Mouse (Mus musculus) limb, embryonic 11.5 days (tissue): ENCODE measurements around the gene Nrp2. TPM values are rescaled to one million over a fixed set of nuclear protein-coding genes. Genes with fewer than 3 reads are reported as not detected.

ENCODE experiments used
- ATAC-seq: fragments of 200-750 bp; cut with Nextera tagmentation; 2 replicates; pipeline ENCODE4 v1.8.0; 2017; ENCODE audit warnings: low read depth; ENCODE audit not compliant: insufficient number of reproducible peaks, low FRiP score, low TSS enrichment
- DNase-seq: peaks from one replicate; pipeline ENCODE4 v3.0.0-alpha.2; 2015; ENCODE audit warnings: low spot score
- H3K27ac ChIP-seq: fragments of 300-500 bp; sonication (generic); replicated peaks from 2 replicates; pipeline ENCODE4 v1.5.1; 2014; ENCODE audit warnings: low read depth, mild to moderate bottlenecking, low read length
- H3K27me3 ChIP-seq: fragments of 300-500 bp; sonication (generic); 2 replicates; pipeline ENCODE4 v1.6.1; 2014; ENCODE audit warnings: mild to moderate bottlenecking, low read length, mixed read lengths; ENCODE audit not compliant: control insufficient read depth, insufficient read depth
- H3K36me3 ChIP-seq: fragments of 300-500 bp; sonication (generic); 2 replicates; pipeline ENCODE4 v1.6.1; 2014; ENCODE audit warnings: mild to moderate bottlenecking, low read length, moderate library complexity, mixed read lengths; ENCODE audit not compliant: control insufficient read depth, insufficient read depth
- H3K4me1 ChIP-seq: fragments of 300-500 bp; sonication (generic); 2 replicates; pipeline ENCODE4 v1.6.1; 2014; ENCODE audit warnings: low read length, mixed read lengths; ENCODE audit not compliant: control insufficient read depth, insufficient read depth
- H3K4me2 ChIP-seq: fragments of 300-500 bp; sonication (generic); 2 replicates; pipeline ENCODE4 v1.6.1; 2014; ENCODE audit warnings: low read depth, mild to moderate bottlenecking, moderate library complexity; ENCODE audit not compliant: severe bottlenecking
- H3K4me3 ChIP-seq: fragments of 300-500 bp; sonication (generic); 2 replicates; pipeline ENCODE4 v1.5.1; 2014; ENCODE audit warnings: low read depth, low read length
- H3K9ac ChIP-seq: fragments of 300-500 bp; sonication (generic); 2 replicates; pipeline ENCODE4 v1.6.1; 2014; ENCODE audit warnings: mild to moderate bottlenecking, low read length
- H3K9me3 ChIP-seq: fragments of 300-500 bp; sonication (generic); 2 replicates; pipeline ENCODE4 v1.6.1; 2016; ENCODE audit warnings: low read length; ENCODE audit not compliant: control insufficient read depth
- WGBS: fragments of 180-500 bp; shearing (Covaris S2); extraction: QIAGEN DNeasy Blood & Tissue Kit; methylation state at CpG from one replicate; pipeline ENCODE4 v1.1.7; 2014; 5-methylcytosine and 5-hydroxymethylcytosine counted together
- polyA plus RNA-seq: library from polyadenylated mRNA; unstranded; fragments of >200 nt; fragmentation: Nextera tagmentation; extraction: Ambion mirVana; gene quantifications from 2 replicates; pipeline ENCODE4 v1.2.1, GENCODE M21; 2014

Nrp2 gene
- polyA plus RNA-seq, 1 experiment from 2014 or later = 58.9 TPM

- Histone ChIP-seq H3K27me3 (no peaks in the 10 kb centered on the region), H3K4me3 (no peak overlapping the region), H3K4me1 (no peaks in the 10 kb centered on the region), H3K4me2 (no peak overlapping the region), H3K9me3 (no peaks in the 10 kb centered on the region), H3K9ac (no peak overlapping the region), H3K36me3 (no peaks in the 10 kb centered on the region), H3K27ac (no peak overlapping the region)
- DNase-seq (no peak), ATAC-seq (no peak)
- WGBS = 61% methylated on average over 10 of the region's 10 CpGs
Observed at GRCm38 (mm10) chr1:62827316-62827715, 124.2 kb downstream of the Nrp2 start.

- Histone ChIP-seq H3K4me3 (no peak overlapping the region), H3K4me2 (no peak overlapping the region), H3K27ac (no peak overlapping the region), H3K36me3 (no peaks in the 10 kb centered on the region), H3K9ac (no peak overlapping the region), H3K4me1 (no peaks in the 10 kb centered on the region), H3K9me3 (no peaks in the 10 kb centered on the region), H3K27me3 (no peaks in the 10 kb centered on the region)
- 11% methylated on average over 4 of the region's 4 CpGs for WGBS
- ATAC-seq = no peak
- DNase-seq = no peak
Observed at GRCm38 (mm10) chr1:62828156-62828555, 125.1 kb downstream of the Nrp2 start.

GRCm38 (mm10) chr1:62829690-62830417 is 126.8 kb downstream of the Nrp2 start:
- Histone ChIP-seq H3K4me2 (no peak overlapping the region), H3K4me1 (no peaks in the 10 kb centered on the region), H3K4me3 (no peak overlapping the region), H3K36me3 (no peaks in the 10 kb centered on the region), H3K9ac (no peak overlapping the region), H3K27me3 (no peaks in the 10 kb centered on the region), H3K9me3 (no peaks in the 10 kb centered on the region), H3K27ac (no peak overlapping the region)
- 76% methylated on average over 4 of the region's 4 CpGs for WGBS
- no peak for DNase-seq
- no peak for ATAC-seq

GRCm38 (mm10) chr1:62830418-62830769 is 127.3 kb downstream of the Nrp2 start:
- Histone ChIP-seq H3K27ac (no peak overlapping the region), H3K36me3 (no peaks in the 10 kb centered on the region), H3K4me1 (no peaks in the 10 kb centered on the region), H3K9ac (no peak overlapping the region), H3K9me3 (no peaks in the 10 kb centered on the region), H3K4me3 (no peak overlapping the region), H3K4me2 (no peak overlapping the region), H3K27me3 (no peaks in the 10 kb centered on the region)
- DNase-seq = no peak
- no peak for ATAC-seq
- WGBS = 38% methylated on average over 7 of the region's 7 CpGs

GRCm38 (mm10) chr1:62831725-62832455 is 128.8 kb downstream of the Nrp2 start:
- Histone ChIP-seq H3K9me3 (no peaks in the 10 kb centered on the region), H3K27ac (no peak overlapping the region), H3K4me3 (no peak overlapping the region), H3K4me2 (no peak overlapping the region), H3K36me3 (no peaks in the 10 kb centered on the region), H3K4me1 (no peaks in the 10 kb centered on the region), H3K27me3 (no peaks in the 10 kb centered on the region), H3K9ac (no peak overlapping the region)
- WGBS = 81% methylated on average over 6 of the region's 6 CpGs
- no peak for DNase-seq
- no peak for ATAC-seq

- ATAC-seq = no peak
- H3K4me2 ChIP-seq = no peak overlapping the region
- DNase-seq = no peak
- 89% methylated on average over 1 of the region's 1 CpGs for WGBS
- H3K4me1 ChIP-seq = no peaks in the 10 kb centered on the region
- no peak overlapping the region for H3K27ac ChIP-seq
- no peaks in the 10 kb centered on the region for H3K27me3 ChIP-seq
- no peaks in the 10 kb centered on the region for H3K36me3 ChIP-seq
- H3K4me3 ChIP-seq = no peak overlapping the region
- H3K9me3 ChIP-seq = no peaks in the 10 kb centered on the region
- no peak overlapping the region for H3K9ac ChIP-seq
Observed at GRCm38 (mm10) chr1:62833356-62833755, 130.3 kb downstream of the Nrp2 start.

- Histone ChIP-seq H3K4me1 (no peaks in the 10 kb centered on the region), H3K36me3 (no peaks in the 10 kb centered on the region), H3K9me3 (no peaks in the 10 kb centered on the region), H3K27me3 (no peaks in the 10 kb centered on the region), H3K4me2 (no peak overlapping the region), H3K27ac (no peak overlapping the region), H3K4me3 (no peak overlapping the region), H3K9ac (no peak overlapping the region)
- 88% methylated on average over 1 of the region's 1 CpGs for WGBS
- DNase-seq = no peak
- ATAC-seq = no peak
Observed at GRCm38 (mm10) chr1:62834443-62835185, 131.5 kb downstream of the Nrp2 start.

GRCm38 (mm10) chr1:62838083-62838482 is 135.0 kb downstream of the Nrp2 start:
- DNase-seq (no peak), ATAC-seq (no peak)
- H3K9ac ChIP-seq = no peak overlapping the region
- H3K36me3 ChIP-seq = no peaks in the 10 kb centered on the region
- H3K27me3 ChIP-seq = no peaks in the 10 kb centered on the region
- H3K4me3 ChIP-seq = no peak overlapping the region
- H3K27ac ChIP-seq = no peak overlapping the region
- no peaks in the 10 kb centered on the region for H3K4me1 ChIP-seq
- H3K9me3 ChIP-seq = no peaks in the 10 kb centered on the region
- WGBS = 85% methylated on average over 3 of the region's 3 CpGs
- no peak overlapping the region for H3K4me2 ChIP-seq
